Mouse (Mus musculus) lung, postnatal 0 days (tissue): ENCODE measurements at regions not wholly inside any gene's neighbourhood (a gene's known extent, or its start where the extent isn't known, plus 50 kb on each side); places are given as distances from the start of the nearest gene placed in this dataset.

Source experiments
- ATAC-seq: fragments of 200-750 bp; cut with Nextera tagmentation; 2 replicates; pipeline ENCODE4 v1.8.0; 2017; ENCODE audit warnings: moderate library complexity
- DNase-seq: peaks from one replicate; pipeline ENCODE4 v3.0.0-alpha.2; 2016; ENCODE audit warnings: low spot score
- H3K27ac ChIP-seq: fragments of 300-500 bp; sonication (generic); 2 replicates; pipeline ENCODE4 v1.5.1; 2014; ENCODE audit warnings: antibody characterized with exemption, mild to moderate bottlenecking, low read length, mixed read lengths
- H3K27me3 ChIP-seq: fragments of 300-500 bp; sonication (generic); replicated peaks from 2 replicates; pipeline ENCODE4 v1.6.1; 2014; ENCODE audit warnings: low read length, mixed read lengths; ENCODE audit not compliant: insufficient read depth
- H3K36me3 ChIP-seq: fragments of 300-500 bp; sonication (generic); 2 replicates; pipeline ENCODE4 v1.6.1; 2014; ENCODE audit warnings: low read length, mixed read lengths; ENCODE audit not compliant: insufficient read depth
- H3K4me1 ChIP-seq: fragments of 300-500 bp; sonication (generic); 2 replicates; pipeline ENCODE4 v1.6.1; 2014; ENCODE audit warnings: antibody characterized with exemption, low read depth, low read length, mixed read lengths; ENCODE audit not compliant: insufficient read depth
- H3K4me2 ChIP-seq: fragments of 300-500 bp; sonication (generic); replicated peaks from 2 replicates; pipeline ENCODE4 v1.6.1; 2014; ENCODE audit warnings: low read depth, mild to moderate bottlenecking, low read length, moderate library complexity, mixed read lengths
- H3K4me3 ChIP-seq: fragments of 300-500 bp; sonication (generic); 2 replicates; pipeline ENCODE4 v1.5.1; 2014; ENCODE audit warnings: low read depth, low read length
- H3K9ac ChIP-seq: fragments of 300-500 bp; sonication (generic); replicated peaks from 2 replicates; pipeline ENCODE4 v1.6.1; 2014; ENCODE audit warnings: low read depth, mild to moderate bottlenecking
- H3K9me3 ChIP-seq: fragments of 300-500 bp; sonication (generic); 2 replicates; pipeline ENCODE4 v1.6.1; 2016; ENCODE audit warnings: low read length, mixed read lengths
- CTCF ChIP-seq: IDR thresholded peaks from 2 replicates; pipeline ENCODE4 v1.5.1; 2016; ENCODE audit warnings: antibody characterized with exemption, mild to moderate bottlenecking
- EP300 ChIP-seq: IDR thresholded peaks from 2 replicates; pipeline ENCODE4 v1.6.1; 2016; ENCODE audit warnings: antibody characterized with exemption, mild to moderate bottlenecking, control low read depth
- WGBS: fragments of 180-500 bp; shearing (Covaris S2); extraction: QIAGEN DNeasy Blood & Tissue Kit; methylation state at CpG from one replicate; pipeline ENCODE4 v1.1.7; 2014; 5-methylcytosine and 5-hydroxymethylcytosine counted together

- H3K27me3 ChIP-seq, result peaks cover 21% of the 10 kb centered on the region
- H3K36me3 ChIP-seq, result no peaks in the 10 kb centered on the region
- ATAC-seq, result no peak
- H3K9ac ChIP-seq, result no peak overlapping the region
- WGBS, result 88% methylated on average over 3 of the region's 3 CpGs
- no peak for DNase-seq
- no peak for TF ChIP-seq CTCF
- no peak for TF ChIP-seq EP300
- H3K4me2 ChIP-seq, result no peak overlapping the region
- no peaks in the 10 kb centered on the region for H3K4me1 ChIP-seq
- no peak overlapping the region for H3K4me3 ChIP-seq
- H3K9me3 ChIP-seq, result no peaks in the 10 kb centered on the region
- H3K27ac ChIP-seq, result no peak overlapping the region
These were observed 63.0 kb downstream of the Rplp1 start for GRCm38 (mm10) chr9:61851331-61851730.

- Histone ChIP-seq H3K9ac (no peak overlapping the region), H3K4me2 (no peak overlapping the region), H3K36me3 (no peaks in the 10 kb centered on the region), H3K4me1 (no peaks in the 10 kb centered on the region), H3K4me3 (no peak overlapping the region), H3K9me3 (no peaks in the 10 kb centered on the region), H3K27ac (no peak overlapping the region), H3K27me3 (peaks cover 12% of the 10 kb centered on the region)
- no peak for ATAC-seq
- DNase-seq, result no peak
- TF ChIP-seq EP300 (no peak), CTCF (no peak)
- WGBS, result 68% methylated on average over 2 of the region's 2 CpGs
These were observed 65.9 kb downstream of the Rplp1 start for GRCm38 (mm10) chr9:61848401-61848800.

GRCm38 (mm10) chr9:61847496-61847895 lies 66.8 kb downstream of the Rplp1 start:
- no peak overlapping the region for H3K27ac ChIP-seq
- H3K36me3 ChIP-seq, result no peaks in the 10 kb centered on the region
- DNase-seq, result no peak
- H3K9ac ChIP-seq, result no peak overlapping the region
- no peak overlapping the region for H3K4me2 ChIP-seq
- 0 out of 2 replicates have a peak, but pooled peaks have one; percentile 5 for TF ChIP-seq CTCF
- no peak for TF ChIP-seq EP300
- no peak for ATAC-seq
- H3K9me3 ChIP-seq, result no peaks in the 10 kb centered on the region
- no peak overlapping the region for H3K4me3 ChIP-seq
- no peaks in the 10 kb centered on the region for H3K4me1 ChIP-seq
- peaks cover 9% of the 10 kb centered on the region for H3K27me3 ChIP-seq

- Histone ChIP-seq H3K4me2 (no peak overlapping the region), H3K9ac (no peak overlapping the region), H3K4me3 (no peak overlapping the region), H3K27me3 (peaks cover 4% of the 10 kb centered on the region; the same call in 1 of the 2 replicates), H3K4me1 (no peaks in the 10 kb centered on the region), H3K36me3 (no peaks in the 10 kb centered on the region), H3K27ac (no peak overlapping the region), H3K9me3 (no peaks in the 10 kb centered on the region)
- ATAC-seq (peak; percentile 66), DNase-seq (peak; percentile 66)
- WGBS, result 57% methylated on average over 5 of the region's 5 CpGs
- TF ChIP-seq CTCF (no peak), EP300 (no peak)
These were observed 69.7 kb downstream of the Rplp1 start for GRCm38 (mm10) chr9:61844645-61845044.

- no peaks in the 10 kb centered on the region for H3K9me3 ChIP-seq
- no peak overlapping the region for H3K4me2 ChIP-seq
- H3K4me1 ChIP-seq, result no peaks in the 10 kb centered on the region
- TF ChIP-seq EP300 (no peak), CTCF (no peak)
- no peak overlapping the region for H3K9ac ChIP-seq
- ATAC-seq (peak; percentile 78), DNase-seq (peak; percentile 54)
- H3K27ac ChIP-seq, result no peak overlapping the region
- peaks cover 4% of the 10 kb centered on the region; the same call in 1 of the 2 replicates for H3K27me3 ChIP-seq
- H3K36me3 ChIP-seq, result no peaks in the 10 kb centered on the region
- WGBS, result 59% methylated on average over 8 of the region's 8 CpGs
- H3K4me3 ChIP-seq, result no peak overlapping the region
These were observed 70.2 kb downstream of the Rplp1 start for GRCm38 (mm10) chr9:61844141-61844540.

GRCm38 (mm10) chr9:61843513-61843912 lies 70.8 kb downstream of the Rplp1 start:
- WGBS, result 69% methylated on average over 8 of the region's 8 CpGs
- Histone ChIP-seq H3K9ac (no peak overlapping the region), H3K27me3 (peaks cover 4% of the 10 kb centered on the region; the same call in 1 of the 2 replicates), H3K4me3 (no peak overlapping the region), H3K9me3 (no peaks in the 10 kb centered on the region), H3K4me2 (no peak overlapping the region), H3K36me3 (no peaks in the 10 kb centered on the region), H3K27ac (no peak overlapping the region), H3K4me1 (no peaks in the 10 kb centered on the region)
- ATAC-seq, result 0 out of 2 replicates have a peak, but pooled peaks have one; percentile 27
- no peak for DNase-seq
- TF ChIP-seq EP300 (no peak), CTCF (no peak)

- DNase-seq, result no peak
- Histone ChIP-seq H3K27me3 (0 out of 2 replicates have a peak, but pooled peaks cover 7% of the 10 kb centered on the region), H3K27ac (no peak overlapping the region), H3K9me3 (no peaks in the 10 kb centered on the region), H3K9ac (no peak overlapping the region), H3K4me3 (no peak overlapping the region), H3K36me3 (no peaks in the 10 kb centered on the region), H3K4me1 (no peaks in the 10 kb centered on the region), H3K4me2 (no peak overlapping the region)
- ATAC-seq, result no peak
- TF ChIP-seq EP300 (no peak), CTCF (no peak)
These were observed 72.0 kb downstream of the Rplp1 start for GRCm38 (mm10) chr9:61842384-61842783.
